Mouse (Mus musculus) thymus, adult 18-20 months (tissue): ENCODE results near the gene Sf3b3.
A peak's percentile ranks its signal among the peaks of the same experiment; 100 is the strongest.
"Not testable (repeated sequence)": the region's sequence is repeated elsewhere in the genome, so short reads cannot be mapped to it uniquely, and the experiment has no call there.

Experiments
- DNase-seq, 2 experiments: peaks; one replicate each; pipeline ENCODE4 v3.0.0; 2022; ENCODE audit warnings: mixed read lengths in 2 of 2

Gene Sf3b3

DNA sequence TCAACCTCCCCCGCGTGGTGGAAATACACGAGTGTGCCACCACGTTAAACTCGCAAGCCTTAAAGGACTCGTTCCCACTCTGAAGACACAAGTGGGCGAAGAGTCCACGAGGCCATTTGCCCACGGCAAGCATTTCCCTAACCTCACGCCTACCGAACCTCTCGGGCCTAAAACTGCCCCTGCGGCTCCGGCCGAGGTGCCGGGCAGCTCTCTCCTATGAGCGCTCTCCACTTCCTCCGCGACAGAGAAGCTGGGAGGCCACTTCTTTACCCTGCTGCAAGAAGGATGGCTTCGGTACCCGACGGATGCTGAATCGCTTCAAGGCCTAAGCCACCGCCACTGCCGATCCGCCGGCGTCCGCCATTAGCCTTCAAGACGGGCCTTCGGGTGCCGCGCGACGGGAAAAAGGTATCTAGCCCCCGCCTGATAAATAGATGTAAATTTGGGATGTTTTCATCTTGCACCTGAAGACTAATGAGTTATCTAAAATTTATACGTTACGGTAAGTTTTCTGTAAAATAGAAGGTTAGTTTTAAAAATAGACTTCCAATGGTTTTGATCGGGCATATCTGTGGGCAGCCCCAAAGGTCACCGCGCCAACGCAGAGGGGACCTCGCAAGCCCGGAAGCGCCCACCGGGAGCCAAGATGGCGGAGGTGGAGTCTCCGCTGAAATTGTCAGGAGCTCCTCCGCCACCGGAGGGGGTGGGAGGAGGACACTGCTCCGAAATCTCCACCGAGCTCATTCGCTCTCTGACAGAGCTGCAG is at the start of gene Sf3b3, which contains the start of gene Cog4:
Gene Sf3b3, minus strand, starts transcription at position 383 of the 766 bp plus-strand sequence.
Gene Cog4, plus strand, starts transcription at position 196 of the 766 bp plus-strand sequence.
- DNase-seq: peak; percentile 64 to 78

DNA sequence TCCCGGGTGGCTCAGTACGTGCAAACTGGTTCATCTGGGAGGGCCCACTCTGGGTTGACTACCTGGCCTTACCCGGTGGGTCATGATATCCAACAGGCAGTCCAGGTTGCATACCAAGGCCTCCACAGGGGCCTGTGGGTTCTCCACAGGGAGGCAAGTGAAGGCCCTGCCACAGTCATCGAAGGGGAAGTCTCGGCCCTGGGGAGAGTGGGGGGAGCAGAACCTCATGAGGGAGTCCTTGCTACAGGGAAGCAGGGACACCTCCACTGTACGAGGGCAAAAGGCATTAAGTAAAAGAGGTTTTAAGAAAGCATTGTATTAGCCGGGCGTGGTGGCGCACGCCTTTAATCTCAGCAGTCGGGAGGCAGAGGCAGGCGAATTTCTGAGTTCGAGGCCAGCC is 49.2 kb upstream of the Sf3b3 start:
- DNase-seq: no peak

DNA sequence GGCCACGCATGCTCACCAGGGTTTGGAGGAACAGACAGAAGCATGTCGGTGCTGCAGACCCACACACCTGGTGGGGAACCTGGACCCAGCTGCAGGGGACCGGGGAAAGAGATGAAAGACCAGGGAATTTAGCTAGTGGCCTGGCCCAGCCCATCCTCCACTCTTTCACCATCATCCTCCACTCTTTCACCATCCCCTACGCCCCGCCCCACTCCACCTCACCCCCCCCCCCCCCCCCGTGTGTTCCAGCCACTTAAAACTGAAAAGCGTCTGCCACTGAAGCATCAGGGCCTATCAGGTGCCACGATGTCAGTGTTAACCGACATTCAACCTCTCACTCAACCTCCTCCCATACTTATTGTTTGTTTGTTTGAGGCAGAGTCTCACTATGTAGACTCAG is 48.7 kb upstream of the Sf3b3 start:
- DNase-seq: no peak

DNA sequence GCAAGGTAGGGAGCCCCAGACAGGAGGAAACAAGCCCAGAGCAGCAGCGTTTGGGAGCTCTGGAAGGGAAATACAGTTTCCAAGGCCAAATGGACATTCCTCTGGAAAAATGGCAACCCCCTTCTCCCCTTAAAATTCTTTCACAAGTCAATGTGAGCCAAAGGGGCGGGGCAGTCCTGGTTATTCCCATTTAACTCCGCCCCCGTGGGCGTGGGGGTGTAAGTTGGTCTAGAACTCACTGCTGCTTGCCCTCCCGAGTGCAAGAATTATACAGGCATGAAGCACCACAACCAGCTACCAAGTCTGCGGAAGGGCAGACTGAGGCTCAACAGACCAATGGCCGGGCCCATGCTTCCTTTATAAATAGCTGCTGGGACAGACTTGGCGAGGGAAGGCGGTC is 48.3 kb upstream of the Sf3b3 start:
- DNase-seq: no peak

DNA sequence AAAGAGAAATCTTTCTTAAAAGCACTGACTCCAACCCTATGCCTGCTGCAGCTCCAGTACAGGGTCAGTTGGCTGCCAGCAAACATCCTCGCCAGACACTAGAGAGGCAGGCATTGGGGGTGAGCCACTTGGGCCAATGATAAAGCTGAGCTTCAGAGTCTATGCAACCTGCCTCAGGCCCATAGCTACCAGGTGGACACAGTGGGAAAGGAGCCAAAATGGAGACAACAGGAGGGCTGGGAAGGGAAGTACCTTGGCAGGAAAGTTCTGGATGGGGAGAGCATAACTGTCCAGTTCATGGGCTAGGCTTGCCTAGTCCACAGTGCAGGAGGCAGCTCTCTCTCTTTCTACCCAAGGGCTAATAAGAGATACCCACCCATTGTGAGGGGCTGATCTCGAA is 46.3 kb upstream of the Sf3b3 start:
- DNase-seq: no peak

DNA sequence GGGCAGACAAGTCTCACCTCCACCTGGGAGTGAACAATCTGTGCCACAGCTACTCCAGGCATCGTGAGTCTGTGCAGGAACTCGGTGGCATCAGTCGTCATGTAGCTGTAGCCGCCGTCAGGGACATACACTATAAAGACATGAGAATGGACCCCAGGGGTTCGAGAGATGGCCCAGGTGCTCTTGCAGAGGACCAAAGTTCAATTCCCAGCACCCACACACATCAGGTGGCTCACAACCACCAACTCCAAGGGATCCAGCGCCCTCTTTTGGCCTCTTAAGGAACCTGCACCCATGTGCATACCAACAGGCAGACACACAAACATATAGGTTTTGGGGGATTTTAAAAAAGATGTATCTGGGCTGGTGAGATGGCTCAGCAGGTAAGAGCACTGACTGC is 45.5 kb upstream of the Sf3b3 start:
- no peak for DNase-seq

DNA sequence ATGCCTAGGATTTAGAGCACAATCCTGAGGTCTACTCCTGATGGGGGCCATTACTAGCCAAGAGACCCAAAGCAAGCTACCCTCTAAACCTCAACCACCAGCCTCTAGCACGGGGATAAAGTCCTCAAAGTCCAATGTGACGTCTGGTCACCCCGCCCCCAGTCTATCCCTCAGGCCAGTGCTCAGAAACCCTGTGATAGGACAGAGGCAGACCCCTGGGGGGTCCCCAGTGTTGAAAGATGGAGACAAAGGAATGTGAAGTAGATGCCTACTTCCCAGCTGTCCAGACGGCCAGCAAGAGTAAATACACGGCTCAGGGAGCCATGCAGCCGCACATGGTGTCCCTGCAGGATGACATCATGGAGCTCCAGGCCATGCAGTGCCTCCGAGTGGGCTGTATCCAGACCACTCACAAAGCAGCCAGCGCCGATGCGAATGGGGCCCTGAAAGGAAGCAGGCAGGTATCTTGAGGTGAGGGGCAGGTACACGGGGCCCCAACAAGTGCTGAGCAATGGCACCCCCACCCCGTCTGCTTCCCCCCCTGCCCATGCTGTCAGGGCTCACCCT is 43.4 kb upstream of the Sf3b3 start:
- DNase-seq: no peak

DNA sequence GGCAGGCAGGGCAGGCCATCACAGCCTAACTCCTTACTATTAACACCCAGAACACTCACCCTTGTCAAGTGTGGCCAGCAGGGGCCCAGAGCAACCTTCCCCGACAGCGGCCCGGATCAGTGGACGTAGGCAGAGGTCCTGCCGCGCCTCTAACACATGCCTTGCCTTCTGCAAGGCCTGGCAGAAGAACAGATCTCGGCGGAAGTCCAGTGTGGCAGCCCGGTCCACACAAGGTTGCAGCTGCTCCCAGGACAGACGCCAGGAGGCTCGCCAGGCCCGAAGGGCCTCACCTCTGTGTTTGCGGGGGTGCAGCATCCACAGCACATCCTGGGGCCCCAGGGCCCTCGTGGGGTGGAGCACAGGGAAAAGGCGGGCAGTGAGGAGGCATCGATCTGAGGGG is 42.3 kb upstream of the Sf3b3 start:
- no peak for DNase-seq

DNA sequence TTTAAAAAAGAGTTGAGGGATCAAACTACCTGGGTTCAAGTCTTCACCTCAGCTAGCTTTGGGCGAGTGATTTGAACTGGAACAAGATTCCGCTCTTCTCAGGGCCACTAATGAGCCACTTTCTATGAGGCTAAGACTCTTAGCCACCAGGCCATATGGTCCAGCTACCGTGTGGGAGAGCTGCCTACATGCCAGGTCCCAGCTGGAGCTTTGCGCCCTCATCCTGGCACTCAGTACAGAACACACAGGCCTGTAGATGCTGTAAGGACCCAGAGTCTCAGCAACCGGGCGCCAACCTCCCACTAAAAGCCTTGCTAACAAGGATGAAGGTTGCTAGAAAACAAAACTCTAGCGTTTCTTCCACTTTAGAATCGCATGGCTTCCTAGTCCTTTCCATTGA is 41.9 kb upstream of the Sf3b3 start:
- DNase-seq: no peak

DNA sequence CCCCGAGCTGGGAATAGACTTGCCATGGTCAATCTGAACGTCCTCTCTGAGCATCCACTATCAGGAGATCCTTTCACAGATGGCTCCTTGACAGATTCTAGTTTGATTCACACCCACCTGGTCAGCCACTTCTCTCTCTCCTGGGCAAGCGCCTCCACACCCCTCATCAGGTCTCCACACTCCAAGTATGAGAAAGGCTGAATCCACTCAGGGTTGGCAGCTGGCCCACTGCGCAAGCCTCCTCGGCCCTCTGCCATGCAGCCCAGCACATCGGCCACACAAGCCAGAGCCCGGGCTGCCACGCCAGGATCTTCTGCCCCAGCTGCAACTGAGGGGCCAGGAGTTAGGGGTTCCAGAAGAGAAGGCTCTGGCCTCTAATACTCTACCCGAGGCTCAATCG is 41.0 kb upstream of the Sf3b3 start:
- no peak for DNase-seq

DNA sequence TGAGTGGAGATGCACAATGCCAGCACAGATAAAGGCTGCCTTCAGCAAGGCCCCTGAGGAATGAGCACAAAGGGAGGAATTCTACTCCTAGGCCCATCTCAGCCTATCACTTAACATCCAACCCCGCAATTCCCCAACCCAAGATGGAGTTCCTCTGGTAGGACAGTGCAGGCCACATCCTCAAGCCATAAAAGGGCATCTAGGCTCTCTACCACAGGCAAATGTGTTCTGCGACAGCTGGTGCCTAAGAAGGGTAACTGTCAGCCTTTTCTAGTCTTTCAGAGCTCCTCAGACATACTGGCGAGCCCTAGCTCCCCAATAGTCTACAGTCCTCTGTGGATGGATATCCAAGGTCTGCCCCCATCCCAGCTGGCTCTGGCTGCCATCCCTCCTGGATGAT is 40.0 kb upstream of the Sf3b3 start:
- no peak for DNase-seq

DNA sequence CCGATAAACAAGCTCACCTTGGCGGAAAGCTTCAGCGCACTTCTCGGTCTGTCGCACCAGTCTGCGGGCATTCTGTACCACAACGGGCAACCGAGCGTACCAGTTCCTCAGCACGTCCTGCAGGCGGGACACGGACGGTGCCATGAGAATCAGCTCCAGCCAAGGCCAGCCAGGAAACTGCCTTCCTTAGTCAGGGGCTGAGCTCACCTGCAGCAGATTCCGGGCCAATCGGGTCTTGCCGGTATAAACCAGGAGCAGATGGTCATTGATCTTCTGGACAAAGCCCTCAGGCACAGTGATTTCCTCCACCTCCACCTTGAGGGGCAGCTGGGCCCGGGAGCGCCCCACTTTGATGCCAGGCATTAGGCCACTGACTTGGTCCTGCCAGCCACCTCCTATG is 37.2 kb upstream of the Sf3b3 start:
- no peak for DNase-seq

DNA sequence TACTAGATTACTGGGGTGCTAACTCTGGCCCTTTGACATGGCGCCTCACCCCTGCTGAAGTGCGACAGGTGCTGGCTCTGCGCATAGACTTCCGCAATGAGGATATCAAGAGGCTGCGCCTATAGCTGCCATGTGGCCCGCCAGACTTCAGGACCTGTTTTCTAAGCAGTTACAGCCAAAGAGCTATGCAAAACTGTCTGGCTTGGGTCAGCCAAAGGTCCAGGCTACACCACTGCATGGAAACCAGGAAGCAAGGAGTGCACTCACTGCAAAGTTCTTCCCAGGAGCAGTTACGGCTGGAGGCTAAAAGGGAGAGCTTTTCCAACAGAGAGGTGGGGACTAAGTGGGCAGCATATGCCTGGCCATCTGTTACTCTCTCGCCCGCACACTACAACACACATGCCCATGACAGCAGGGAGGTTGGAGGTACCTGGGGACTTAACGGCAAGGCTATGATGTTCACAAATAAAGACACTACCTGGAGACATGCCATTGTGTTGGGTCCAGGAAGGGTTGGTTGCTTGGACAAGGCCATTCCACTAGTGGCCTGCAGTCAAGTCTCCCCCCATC is 35.2 kb upstream of the Sf3b3 start:
- no peak for DNase-seq

DNA sequence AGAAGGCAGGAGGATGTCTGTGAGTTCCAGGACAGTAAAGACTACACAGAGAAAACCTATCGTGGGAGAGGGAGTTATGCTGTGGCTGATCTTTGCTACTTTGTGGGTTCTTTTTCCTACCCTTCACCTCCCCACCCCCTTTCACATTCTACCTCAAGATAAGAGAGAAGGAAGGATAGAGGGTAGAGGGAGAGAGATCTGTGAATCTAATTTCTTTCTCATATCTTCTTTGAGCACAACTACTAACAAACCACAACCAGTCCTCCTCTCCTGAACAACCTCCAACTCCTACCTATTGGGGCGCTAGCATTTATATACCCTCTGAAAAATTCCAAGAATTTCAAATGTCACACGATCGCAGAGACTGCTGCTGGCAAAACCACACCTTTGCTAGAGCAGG is 31.3 kb upstream of the Sf3b3 start:
- DNase-seq: no peak

DNA sequence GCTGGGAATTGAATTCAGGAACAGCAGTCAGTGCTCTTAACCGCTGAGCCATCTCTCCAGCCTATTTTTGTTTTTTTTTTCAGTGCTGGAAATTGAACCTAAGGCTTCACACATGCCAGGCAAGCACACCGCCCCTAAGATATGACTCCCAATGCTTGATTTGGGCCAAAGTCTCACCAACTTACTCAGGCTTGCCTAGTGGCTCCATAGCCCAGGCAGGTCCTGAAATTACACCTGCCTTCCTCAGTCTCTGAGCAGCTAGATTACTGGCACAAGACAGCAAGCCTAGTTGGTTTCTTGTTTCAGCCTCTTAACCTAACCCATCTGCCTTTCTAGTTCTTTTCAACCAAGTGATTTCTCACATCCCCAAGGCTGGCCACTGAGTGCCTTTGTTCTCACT is 23.9 kb upstream of the Sf3b3 start:
- DNase-seq: no peak

DNA sequence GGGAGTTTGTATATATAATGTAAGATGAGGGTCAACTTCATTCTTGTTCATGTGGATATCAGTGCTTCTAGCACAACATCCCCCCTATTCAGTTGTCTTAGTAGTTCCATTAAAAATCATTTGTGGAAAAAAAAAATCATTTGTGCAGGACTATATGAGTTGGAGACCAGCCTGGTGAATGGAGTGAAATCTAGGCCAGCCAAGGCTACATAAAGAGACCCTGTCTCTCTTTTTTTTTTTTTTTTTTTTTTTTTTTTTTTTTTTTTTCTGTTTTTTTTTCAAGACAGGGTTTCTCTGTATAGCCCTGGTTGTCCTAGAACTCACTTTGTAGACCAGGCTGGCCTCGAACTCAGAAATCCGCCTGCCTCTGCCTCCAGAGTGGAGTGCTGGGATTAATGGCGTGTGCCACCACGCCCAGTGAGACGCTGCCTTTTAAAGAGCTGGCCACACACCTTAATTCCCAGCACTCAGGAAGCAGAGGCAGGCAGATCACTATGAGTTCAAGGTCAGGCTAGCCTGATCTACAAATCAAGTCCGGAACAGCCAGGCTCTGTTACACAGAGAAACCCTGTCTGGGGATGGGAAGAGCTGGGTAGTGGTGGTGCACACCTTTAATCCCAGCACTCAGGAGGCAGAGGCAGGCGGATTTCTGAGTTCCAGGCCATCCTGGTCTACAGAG is 14.9 kb upstream of the Sf3b3 start:
- DNase-seq: not testable (repeated sequence)

DNA sequence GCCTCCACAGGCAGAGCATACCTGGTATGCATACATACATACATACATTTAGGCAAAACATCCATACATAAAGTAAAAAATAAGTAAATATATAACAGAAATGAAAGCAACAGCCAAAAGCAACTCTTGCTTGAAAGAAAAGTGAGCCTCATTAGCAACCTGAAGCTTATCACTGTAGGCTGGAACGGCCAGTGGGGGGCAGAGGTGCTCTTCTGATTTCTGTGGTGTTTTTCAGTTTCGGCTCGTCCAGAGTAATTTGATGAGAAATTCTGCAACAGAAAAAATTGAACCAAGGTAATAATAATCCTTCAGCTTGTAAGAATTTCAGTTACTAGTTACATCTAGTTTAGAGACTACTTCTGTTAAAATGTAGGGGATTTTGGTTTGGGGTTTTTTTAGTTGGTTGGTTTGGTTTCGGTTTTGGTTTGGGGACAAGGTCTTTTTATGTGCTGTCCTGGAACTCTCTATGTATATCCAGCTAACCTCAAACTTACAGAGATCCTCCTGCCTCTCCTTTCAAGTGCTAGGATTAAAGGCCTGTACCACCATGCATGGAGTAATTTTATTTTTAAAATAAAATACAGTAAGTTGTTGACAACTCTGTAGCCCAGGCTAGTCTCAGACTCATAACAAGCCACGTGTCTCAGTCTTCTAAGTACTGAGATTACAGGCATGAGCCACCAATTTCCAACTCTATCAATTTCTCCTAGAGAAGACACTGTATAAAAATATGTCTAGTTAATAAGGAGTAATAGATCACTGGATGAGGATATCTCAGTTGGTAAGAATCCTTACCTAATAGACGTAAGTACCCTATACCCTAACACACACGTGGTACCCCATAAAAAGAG is 13.3 kb upstream of the Sf3b3 start:
- no peak for DNase-seq

DNA sequence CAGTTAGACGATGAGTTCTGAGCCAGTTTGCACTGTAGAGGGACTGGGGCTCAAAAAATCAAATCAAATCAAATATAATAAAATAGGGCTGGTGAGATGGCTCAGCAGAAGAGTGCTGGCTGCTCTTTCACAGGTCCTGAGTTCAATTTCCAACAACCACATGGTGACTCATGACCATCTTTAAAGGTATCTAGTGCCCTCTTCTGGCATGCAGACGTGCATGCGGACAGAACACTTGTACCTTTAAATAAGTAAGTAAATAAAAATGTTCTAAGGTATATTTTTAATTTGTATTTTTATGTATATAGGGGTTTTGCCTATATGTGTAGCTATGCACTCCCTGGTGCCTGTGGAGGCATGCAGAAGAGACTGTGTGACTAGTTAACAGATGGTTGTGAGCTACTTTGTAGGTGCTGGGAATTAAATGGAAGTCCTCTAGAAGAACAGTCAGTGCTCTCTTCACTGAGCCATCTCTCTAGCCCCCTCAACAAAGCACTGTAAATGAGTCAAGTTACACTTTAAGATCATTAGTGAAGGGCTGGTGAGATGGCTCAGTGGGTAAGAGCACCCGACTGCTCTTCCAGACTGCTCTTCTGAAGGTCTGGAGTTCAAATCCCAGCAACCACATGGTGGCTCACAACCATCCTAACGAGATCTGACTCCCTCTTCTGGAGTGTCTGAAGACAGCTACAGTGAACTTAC is 10.3 kb upstream of the Sf3b3 start:
- DNase-seq: no peak

DNA sequence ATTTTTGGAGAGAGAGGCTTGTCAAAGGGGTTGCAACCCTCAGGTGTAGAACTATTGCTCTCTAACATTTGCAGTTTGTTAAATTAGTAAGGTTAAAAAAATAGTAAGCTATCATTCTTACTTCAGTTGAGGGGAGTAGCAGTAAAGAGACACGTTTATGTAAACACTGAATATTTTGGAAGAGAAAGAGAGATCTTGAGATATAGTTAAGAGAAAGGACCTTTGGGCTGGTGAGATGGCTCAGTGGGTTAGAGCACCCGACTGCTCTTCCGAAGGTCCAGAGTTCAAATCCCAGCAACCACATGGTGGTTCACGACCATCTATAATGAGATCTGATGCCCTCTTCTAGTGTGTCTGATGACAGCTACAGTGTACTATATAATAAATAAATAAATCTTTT is 9.5 kb upstream of the Sf3b3 start:
- not testable (repeated sequence) for DNase-seq

DNA sequence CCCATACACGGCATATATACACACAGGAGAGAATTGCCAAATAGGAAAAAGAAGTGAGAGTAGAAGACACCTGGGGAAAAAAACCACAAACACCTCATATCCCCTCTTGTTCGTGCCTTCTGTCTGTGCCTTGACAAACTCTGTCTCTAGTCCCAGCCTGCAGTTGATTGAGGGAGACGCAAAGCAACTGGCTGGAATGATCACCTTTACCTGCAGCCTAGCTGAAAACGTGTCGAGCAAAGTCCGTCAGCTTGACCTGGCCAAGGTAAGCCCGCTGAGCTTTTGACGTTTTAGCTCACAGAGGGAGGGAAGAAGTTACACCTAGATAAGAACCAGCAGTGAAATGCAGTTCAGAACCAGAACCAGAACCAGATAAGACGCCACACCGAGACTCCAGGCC is 4.6 kb upstream of the Sf3b3 start:
- no peak for DNase-seq

DNA sequence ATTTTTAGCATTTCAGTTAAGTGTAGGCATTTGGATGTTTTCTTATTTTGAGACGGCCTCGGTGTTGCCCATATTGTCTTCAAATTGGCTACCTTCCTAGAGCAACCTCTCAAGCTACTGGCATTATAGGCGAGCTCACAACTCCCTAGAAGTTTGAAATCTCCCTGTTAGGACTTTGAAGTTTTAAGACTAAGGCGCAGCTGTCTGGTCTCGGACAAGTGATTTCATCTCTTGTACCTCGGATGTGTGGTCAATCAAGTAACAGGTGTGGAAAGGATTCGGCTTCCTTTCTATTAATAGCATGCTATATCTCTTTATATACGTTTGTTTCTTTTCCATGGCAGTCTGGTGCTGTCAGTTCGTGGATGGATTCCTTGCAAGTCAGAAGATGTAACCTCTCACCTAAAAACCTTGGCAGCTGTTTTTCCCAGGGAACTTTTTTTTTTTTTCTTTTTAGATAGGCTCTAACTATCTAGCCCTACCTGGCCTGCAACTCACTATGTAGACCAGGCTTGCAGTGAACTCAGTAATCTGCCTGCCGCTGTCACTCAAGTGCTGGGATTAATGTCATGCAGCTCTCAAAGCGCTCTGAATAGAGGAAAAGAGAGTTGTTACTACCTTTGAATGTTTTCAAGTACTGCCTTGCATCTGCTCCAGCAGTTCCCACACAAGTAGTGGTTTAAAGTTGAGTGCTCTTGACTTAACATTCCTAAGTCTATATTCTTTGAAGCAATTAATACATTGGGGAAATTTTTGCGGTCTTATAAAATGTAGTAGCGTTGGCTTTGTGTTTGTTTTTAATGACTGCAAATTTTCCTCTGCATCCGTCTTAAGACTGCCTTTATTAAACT is 1.3 kb upstream of the Sf3b3 start:
- DNase-seq: no peak
